Mouse (Mus musculus): ENCODE data around the gene Myl6b. TPM values are rescaled to one million over a fixed set of nuclear protein-coding genes. Genes with fewer than 3 reads are reported as not detected.

Myl6b gene
- total RNA-seq, 2 experiments from 2014 or later: 31.5 to 34.9 TPM

GRCm38 (mm10) chr10:128455280-128455679 lies 43.2 kb downstream of the Myl6b start:
- DNase-seq (ENCODE audit: low spot score in 2 of 2): peak; percentile 62 to 67

GRCm38 (mm10) chr10:128454471-128454870 lies 44.0 kb downstream of the Myl6b start:
- DNase-seq (ENCODE audit: low spot score in 2 of 2): no peak

GRCm38 (mm10) chr10:128451014-128451413 lies 47.5 kb downstream of the Myl6b start:
- DNase-seq (ENCODE audit: low spot score in 2 of 2): no peak

GRCm38 (mm10) chr10:128445407-128445806 lies 53.1 kb downstream of the Myl6b start:
- DNase-seq (ENCODE audit: low spot score in 2 of 2): no peak

- DNase-seq (ENCODE audit: low spot score in 2 of 2): no peak
These were observed 54.1 kb downstream of the Myl6b start for GRCm38 (mm10) chr10:128444354-128444753.

Small RNAs within 50 kb of the gene (microRNA-seq; reads per million reads assigned to microRNA genes)
- gene Mir6916: 0 reads per million in 2 experiments
- 0.99 to 2.5 reads per million in 2 experiments for gene Mir8105

Other genes with a start within 250 kb of the Myl6b start
- gene Apon, start 244.6 kb downstream of the Myl6b start, total RNA-seq (2021): not detected
- not detected for gene Apof, start 230.0 kb downstream of the Myl6b start, total RNA-seq (2021)
- 10 to 100 TPM; 28.2 to 29.9 TPM for gene Stat2, start 228.1 kb downstream of the Myl6b start, total RNA-seq (2021)
- gene Il23a, start 199.9 kb downstream of the Myl6b start, total RNA-seq (2021): not detected
- gene Pan2, start 195.3 kb downstream of the Myl6b start, total RNA-seq (2021): 10 to 100 TPM; 12.7 to 15.2 TPM
- gene Cnpy2, start 176.2 kb downstream of the Myl6b start, total RNA-seq (2021): 10 to 100 TPM; 65.8 to 68.7 TPM
- gene Cs, start 161.0 kb downstream of the Myl6b start, total RNA-seq (2021): 100 to 1,000 TPM; 222 to 232 TPM
- 10 to 100 TPM; 58.5 to 60.4 TPM for gene Coq10a, start 129.7 kb downstream of the Myl6b start, total RNA-seq (2021)
- 10 to 100 TPM; 51.0 to 52.2 TPM for gene Ankrd52, start 121.6 kb downstream of the Myl6b start, total RNA-seq (2021)
- not detected for gene Slc39a5, start 97.5 kb downstream of the Myl6b start, total RNA-seq (2021)
- gene Nabp2, start 87.2 kb downstream of the Myl6b start, total RNA-seq (2021): 10 to 100 TPM; 81.2 to 85.5 TPM
- gene Rnf41, start 87.0 kb downstream of the Myl6b start, total RNA-seq (2021): 10 to 100 TPM; 78.9 to 81.5 TPM
- 100 to 1,000 TPM; 265 to 267 TPM for gene Smarcc2, start 39.4 kb downstream of the Myl6b start, total RNA-seq (2021)
- 100 to 1,000 TPM; 576 to 616 TPM for gene Myl6, start 4.5 kb downstream of the Myl6b start, total RNA-seq (2021)
- gene Esyt1, start 27.2 kb upstream of the Myl6b start, total RNA-seq (2021): 10 to 100 TPM; 13.1 to 13.2 TPM
- gene Zc3h10, start 49.1 kb upstream of the Myl6b start, total RNA-seq (2021): 10 to 100 TPM; 15.9 to 20.7 TPM
- gene Rpl41, start 50.6 kb upstream of the Myl6b start, total RNA-seq (2021): 1,000 to 10,000 TPM; 1,493 to 1,582 TPM
- 10 to 100 TPM; 58.3 TPM for gene Pa2g4, start 67.3 kb upstream of the Myl6b start, total RNA-seq (2021)
- 1 to 10 TPM; 5.1 to 5.2 TPM for gene Erbb3, start 91.0 kb upstream of the Myl6b start, total RNA-seq (2021)
- 100 to 1,000 TPM; 232 to 257 TPM for gene Rps26, start 128.1 kb upstream of the Myl6b start, total RNA-seq (2021)
- 10 to 100 TPM; 12.8 to 17.6 TPM for gene Ikzf4, start 147.3 kb upstream of the Myl6b start, total RNA-seq (2021)
- gene Suox, start 175.4 kb upstream of the Myl6b start, total RNA-seq (2021): 10 to 100 TPM; 12.2 to 12.4 TPM
- gene Rab5b, start 197.6 kb upstream of the Myl6b start, total RNA-seq (2021): 100 to 1,000 TPM; 131 to 136 TPM
- gene Pmel, start 205.5 kb upstream of the Myl6b start, total RNA-seq (2021): under 1 TPM; 0.54 to 0.88 TPM
- gene Cdk2, start 206.3 kb upstream of the Myl6b start, total RNA-seq (2021): 1 to 10 TPM; 1.4 to 2.6 TPM
- gene Dgka, start 246.2 kb upstream of the Myl6b start, total RNA-seq (2021): 1 to 10 TPM; 8.2 to 8.5 TPM
- 10 to 100 TPM; 25.0 to 25.7 TPM for gene Pym1, start 249.2 kb upstream of the Myl6b start, total RNA-seq (2021)

All from left cerebral cortex, adult 18-20 months (tissue).